Mouse (Mus musculus): ENCODE data around the gene 6030452D12Rik.

6030452D12Rik gene

DNA sequence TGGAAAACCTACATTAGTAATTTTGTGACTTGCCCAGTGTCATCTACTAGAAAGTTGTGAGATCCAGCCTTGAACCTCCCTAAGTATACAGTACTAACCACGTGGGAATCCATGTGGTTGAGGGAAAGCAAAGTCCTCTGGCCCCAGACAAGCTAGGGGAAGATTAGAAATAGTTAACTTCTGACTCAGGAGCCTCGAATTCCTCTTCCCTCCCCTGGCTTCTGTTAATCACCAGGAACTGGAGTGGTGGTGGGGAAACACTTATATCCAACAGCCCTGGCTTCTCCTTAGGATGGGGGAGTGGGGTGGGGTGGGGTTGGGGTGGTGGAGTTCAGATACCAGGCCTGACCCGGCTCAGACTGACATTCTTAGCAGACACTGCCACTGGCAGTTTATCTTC is 18.4 kb downstream of the 6030452D12Rik start:
- no peak for DNase-seq

DNA sequence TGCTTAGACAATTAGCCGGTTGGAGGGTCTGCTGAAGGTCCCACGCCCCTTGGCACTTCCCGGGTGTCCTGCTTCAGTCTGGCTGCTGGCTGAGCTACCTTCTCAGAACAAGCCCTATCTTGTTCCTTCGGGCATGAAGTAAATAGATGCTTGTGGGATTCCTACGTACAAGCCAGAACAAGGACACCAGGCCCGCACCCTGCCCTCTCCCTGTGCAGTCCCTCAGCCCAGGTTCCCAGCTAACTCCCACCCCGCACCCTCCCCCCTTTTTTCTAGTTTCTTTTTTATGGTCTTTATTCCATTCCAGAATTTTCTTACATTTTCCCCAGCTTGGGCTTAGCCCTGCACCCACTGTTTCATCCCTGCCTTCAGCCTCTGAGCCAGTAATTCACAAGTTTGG is 20.3 kb downstream of the 6030452D12Rik start:
- DNase-seq = no peak

DNA sequence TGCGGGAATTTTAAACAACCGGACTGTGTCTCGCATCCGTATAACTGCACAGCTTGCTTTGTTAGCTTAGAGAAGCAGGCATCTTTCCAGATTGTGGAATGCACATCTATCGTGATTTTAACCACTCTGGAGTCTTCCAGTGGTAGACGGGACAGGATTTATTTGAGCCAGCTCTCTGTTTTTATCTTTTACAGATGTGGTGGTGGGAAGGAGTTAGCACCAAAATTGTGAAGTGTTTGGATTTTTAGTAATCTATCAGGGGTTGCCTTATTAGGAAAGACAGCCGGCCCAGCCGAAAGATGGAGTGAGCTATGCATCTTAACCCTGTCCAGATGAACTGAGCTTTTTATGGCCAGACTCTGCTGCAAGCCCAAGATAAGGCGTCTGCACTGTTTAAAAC is 21.5 kb downstream of the 6030452D12Rik start:
- no peak for DNase-seq

DNA sequence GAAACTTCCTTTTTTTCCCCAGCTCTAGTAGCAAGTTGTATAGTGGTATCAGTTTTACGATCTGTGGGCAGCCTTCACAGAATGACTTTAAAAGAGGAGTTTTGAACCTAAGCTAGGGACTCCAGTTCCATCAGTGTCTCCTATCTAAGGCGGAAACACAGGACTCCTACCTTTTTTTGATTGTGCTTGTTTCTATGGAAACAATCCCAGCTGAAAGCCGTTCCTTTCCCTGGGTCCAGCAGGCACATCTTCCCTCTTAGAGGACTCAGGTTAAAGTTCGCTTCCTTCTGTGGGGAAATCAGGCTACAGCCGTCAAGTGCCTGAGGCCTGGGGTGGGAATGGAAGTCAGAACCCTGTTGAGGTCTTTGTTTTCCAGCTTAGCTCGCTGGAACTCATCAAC is 26.4 kb downstream of the 6030452D12Rik start:
- DNase-seq = no peak

DNA sequence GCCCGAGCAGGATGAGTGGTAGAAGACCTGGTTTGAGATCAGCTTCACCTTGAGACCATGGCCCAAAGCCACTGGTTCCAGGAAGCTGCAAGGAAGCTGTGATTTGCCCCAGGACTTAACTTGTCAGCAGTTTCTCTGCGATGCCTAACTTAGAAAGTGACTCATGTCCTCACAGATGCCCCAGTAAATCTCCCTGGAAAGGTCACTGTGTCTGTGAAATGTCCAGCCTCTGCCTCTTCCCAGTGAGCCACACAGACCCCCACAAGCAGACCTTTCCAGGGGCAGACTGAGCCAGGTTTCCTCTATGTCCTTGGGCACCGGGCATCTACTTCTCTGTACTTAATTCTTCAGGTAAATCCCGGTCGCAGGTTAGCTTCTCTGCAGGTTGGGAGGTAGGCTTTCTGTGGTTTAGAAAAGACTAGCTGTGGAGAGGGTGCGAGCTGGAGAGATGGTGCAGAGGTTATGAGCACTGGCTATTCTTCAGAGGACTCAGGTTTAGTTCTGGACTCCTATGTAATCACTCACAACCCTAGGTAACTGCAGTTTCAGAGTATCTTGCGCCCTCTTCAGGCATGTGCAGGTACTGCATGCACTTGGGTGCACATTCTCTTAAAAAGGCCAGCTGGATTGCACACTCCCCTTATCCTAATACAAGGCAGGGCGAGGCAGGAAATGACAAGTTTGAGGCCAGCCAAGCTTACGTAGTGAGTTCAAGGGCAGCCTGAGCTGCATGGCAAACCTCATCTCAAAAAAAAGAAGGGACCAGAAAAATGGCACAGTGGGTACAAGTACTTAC is 27.1 kb downstream of the 6030452D12Rik start:
- DNase-seq = no peak

DNA sequence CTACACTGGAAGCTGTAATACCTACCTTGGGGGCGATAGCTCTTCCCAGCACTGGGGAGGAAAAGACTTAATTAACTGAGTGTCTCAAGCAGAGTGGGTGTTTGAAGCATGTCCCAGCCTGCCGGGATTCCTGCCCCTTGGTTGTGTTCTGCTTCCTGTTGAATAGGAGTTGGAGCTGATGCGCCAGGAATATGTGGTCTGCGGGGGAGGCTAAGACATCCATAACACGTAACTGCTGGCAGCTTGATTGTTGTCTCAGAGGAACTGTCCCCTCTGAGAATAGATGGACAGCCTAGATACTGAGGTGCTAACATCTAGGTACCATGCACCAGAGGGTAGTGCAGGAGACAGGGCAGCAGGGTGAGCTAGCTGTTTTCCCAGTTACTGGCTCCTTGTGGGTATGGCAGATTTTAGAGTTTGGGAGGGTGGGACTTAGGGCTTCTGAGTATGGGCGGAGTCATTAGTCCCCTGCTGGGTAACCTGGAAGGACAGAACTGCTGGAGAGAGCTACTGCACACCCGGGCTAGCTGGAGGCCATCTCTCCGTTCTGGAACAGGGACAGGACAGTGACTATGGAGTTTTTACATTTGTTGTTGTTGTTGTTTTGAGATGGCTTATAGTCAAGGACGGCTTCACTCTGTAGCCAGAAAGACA is 28.4 kb downstream of the 6030452D12Rik start:
- DNase-seq = no peak

DNA sequence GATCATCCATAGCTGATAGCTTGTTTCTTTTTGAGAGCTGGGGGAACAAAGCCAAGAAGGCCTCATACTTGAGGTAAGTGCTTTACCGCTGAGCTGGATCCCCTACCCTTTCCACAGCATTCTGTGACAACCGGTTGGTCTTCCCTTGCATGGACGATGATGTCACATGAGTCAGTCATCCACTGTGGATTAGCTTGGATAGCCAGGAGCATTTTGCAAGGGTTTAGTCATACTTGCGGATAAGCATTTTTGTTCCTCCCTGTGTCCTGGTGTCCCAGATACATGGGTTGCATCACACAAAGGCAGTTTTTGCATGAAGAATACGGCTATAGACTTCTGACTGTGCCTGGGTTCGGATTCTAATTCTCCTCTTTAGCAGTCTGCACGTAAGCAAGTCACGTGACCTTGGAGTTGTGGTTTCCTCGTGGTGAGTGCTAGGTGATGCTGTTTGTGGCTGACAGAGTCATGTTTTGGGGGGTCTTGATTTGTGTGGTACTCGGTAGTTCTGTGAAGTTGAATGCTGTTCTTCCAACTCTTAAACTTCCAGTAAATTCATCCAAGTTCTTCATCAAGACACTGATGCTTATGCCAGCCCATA is 29.7 kb downstream of the 6030452D12Rik start:
- no peak for DNase-seq

DNA sequence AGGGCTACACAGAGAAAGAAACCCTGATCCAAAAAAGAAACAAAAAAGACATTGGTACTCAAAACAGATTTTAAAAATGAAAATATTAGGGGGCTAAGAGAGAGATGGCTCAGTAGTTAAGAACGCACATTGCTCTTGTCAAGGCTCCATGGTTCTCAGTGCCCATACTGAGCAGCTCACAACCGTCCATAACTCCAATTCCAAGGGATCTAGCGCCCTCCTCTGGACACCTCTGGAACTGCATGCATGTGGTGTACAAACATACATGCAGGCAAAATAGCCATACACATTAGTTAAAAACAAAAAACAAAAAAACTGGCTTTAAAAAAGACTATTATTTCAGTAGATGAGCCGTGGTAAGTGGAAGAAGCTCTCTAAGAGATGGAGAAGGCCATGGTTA is 30.2 kb downstream of the 6030452D12Rik start:
- DNase-seq = no peak

DNA sequence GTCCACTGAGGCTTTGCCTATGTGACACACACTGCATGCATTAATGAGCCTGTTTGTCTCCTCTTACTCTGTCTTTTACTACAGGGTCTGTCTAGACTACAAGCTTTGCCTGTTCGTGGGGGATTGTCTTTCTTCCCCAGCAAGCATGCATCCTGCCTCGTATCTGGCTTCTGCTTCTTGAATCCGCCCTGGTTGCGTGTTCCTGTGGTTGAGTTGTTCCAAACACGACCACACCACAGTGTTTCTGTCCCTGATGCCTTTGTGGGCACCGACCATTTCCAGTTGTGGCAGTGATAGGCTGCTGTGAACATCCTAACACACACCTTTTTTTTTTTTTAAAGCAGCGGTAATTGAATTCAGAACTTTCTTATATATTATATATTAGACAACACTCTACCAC is 33.4 kb downstream of the 6030452D12Rik start:
- DNase-seq = no peak

DNA sequence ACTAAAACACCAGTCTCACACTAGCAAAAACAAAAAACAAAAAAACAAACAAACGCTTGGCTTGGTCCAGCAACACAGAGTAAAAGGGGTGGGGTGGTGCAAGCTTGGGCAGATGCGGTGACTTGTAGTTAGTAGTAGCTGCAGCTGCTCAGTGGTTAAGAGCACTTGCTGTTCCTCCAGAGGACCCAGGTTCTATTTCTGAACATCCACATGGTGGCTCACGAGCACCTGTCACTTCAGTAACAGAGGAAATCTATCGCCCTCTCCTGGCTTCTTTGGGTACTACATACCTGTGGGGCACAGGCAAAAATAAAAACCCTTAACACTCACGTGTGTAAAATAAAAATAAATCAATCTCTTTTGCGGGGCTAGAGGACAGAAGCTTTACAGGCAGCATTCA is 34.1 kb downstream of the 6030452D12Rik start:
- peak; percentile 20 to 45 for DNase-seq

DNA sequence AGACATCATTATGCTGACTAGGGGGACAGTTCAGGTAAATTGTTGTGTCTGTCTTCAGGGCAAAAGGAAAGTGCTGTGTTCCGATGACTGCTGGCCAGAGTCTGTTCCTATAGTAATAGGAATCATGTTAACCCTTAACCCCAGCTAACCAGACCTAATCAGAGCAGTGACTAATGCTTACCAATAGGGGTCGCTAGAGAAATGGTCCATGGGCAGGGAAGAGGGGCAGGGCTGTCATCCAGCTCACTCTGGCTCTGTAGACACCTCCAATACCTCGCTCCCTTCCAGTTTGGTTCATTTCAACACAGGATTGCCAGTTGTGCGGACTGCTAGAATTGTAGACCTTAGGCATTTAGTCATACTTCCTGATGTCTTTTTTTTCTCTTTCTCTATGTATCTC is 35.1 kb downstream of the 6030452D12Rik start:
- no peak for DNase-seq

DNA sequence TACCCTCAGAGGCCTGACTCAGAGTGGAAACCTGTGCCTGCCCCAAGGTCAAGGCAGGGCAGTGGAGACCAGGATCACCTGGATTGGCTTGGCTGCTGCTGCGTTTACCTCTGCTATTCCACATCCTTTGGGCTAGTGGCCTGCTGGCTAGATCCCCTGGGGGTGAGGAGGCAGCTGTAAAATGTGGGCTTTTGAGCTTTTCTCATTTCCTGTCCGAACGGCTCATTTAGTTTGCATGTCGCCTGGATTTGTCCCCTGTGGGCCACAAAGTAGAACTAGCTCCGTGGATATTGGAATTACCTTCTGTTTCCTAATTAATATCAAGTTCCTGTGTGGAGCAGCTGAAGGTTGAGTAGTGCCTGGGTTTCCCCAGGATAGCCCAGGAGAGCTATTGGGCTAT is 38.9 kb downstream of the 6030452D12Rik start:
- DNase-seq = no peak

DNA sequence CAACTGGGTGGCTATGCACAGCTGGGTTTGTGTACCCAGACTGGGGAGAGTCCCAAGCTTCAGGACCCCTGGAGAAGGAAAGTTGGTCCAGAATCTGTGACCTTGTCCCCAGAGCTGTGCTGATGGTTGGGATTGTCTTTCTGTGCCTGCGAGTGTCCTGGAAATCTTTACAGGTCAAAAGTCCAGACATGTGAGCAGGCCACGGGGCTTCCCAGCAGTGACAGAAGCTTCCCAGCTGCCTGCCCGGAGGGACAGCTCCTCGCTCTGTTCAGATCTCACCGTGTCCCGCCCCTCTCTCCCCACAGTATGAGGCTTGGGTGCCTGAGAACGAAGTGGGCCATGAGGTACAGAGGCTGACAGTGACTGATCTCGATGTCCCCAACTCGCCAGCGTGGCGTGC is 40.7 kb downstream of the 6030452D12Rik start:
- DNase-seq = no peak

DNA sequence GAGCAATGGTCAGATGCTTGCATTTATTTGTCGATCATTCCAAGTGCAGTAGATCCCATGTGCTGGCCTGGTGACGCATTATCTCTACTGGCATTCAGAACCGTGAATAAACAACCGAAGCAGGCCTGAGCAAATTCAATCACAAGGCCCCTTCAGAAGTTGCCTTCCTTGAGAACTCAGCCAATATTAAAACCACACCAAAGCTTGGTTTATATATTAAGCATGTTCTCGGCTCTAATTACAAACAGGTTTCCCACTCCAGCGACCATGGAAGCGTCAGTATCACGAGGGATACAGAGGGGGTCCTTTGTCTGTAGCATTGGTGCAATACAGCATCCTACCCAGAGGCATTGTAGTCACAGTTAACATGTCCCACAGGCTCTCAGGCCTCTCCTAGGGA is 42.7 kb downstream of the 6030452D12Rik start:
- no peak for DNase-seq

DNA sequence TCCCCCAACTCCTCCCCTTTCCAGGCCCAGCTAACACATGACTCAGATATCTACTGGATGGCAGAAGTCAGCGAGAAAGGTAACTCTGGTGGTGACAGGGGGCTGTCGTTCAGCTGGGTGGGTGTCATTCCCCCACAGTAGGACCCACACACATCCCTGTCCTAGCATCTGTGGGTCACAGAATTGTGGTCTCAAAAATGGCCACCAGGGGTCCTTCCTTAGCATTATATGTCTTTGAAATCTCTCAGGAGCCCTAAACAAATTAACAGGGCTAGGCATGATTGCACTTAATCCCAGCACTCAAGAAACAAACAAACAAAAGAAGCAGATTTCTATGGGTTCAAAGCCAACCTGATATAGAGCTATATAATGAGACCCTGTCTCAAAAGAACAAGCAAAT is 44.8 kb downstream of the 6030452D12Rik start:
- no peak for DNase-seq

DNA sequence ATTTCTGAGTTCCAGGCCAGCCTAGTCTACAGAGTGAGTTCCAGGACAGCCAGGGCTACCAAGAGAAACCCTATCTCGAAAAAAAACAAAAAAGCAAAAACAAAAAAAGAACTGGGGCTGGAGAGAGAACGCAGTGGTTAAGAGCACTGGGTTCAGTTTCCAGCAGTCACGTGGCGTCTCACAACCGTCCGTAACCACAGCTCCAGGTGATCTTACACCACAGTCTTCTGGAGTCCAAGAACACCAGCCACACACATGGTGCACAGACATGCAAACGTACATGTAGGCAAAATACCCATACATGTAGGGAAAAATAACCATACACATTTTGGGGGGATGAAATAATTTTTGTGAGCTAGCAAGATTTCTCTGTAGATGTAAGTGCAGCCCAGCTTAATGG is 46.4 kb downstream of the 6030452D12Rik start:
- peak in 1 of 2 experiments; percentile 19 for DNase-seq

DNA sequence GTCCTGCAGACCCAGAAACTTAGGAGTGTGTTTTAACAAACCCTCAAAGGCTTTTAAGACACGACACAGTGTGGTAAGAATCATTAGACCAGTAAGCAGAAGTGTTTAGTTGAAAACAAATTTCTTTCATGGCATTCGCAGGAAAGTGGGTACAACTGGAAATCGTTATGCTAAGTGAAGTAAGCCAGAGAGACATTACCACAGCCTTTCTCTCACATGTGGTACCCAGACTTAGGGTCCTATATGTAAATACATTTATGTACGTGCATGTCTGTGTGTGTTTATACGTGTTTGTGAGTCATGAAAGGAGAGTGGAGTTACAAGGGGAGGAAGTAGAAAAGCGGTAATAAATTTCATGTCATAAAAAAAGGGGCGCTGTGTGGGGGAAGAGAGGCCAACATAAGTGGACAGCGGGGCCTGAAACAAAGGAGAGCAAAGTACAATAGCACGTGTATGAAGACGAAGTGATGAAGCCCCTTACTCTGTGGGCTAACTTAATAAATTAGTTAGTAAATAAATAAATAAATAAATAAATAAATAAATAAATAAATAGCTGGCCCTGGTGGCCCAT is 48.1 kb downstream of the 6030452D12Rik start:
- no peak for DNase-seq

DNA sequence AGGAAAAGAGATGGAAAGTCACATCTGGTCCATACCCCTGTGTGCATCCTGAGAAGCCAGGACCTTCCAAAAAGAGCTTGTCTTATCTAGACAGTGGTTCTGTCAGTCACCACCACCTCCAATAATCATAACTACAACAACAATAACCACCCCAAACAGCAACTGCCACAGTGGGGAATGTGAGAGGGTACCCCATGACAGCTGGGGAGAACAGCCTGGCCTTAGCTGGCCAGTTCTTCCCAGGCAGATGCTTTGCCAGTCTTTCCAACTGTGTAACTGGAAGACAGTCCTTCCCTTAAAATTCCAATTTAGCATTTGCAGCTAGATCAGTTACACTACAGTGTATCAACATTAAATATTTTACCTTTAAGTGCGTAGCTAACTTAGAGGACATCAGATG is 50.6 kb downstream of the 6030452D12Rik start:
- DNase-seq = no peak

DNA sequence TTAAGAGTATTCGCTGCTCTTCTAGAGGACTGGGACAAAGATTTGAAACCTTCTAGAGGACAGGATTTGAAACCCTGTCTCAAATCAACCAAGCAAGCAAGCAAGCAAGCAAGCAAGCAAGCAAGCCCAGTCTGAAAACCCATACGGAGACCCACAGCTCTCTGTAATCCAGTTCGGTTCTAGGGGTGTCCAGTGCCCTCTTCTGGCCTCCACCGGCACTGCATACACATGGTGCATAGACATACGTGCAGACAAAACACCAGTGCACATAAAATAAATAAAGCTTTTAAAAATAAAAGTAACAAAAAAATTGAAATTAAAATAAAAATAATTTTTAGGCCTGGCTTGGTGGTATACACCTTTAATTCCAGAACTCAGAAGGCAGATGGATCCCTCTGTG is 53.7 kb downstream of the 6030452D12Rik start:
- DNase-seq = no peak

DNA sequence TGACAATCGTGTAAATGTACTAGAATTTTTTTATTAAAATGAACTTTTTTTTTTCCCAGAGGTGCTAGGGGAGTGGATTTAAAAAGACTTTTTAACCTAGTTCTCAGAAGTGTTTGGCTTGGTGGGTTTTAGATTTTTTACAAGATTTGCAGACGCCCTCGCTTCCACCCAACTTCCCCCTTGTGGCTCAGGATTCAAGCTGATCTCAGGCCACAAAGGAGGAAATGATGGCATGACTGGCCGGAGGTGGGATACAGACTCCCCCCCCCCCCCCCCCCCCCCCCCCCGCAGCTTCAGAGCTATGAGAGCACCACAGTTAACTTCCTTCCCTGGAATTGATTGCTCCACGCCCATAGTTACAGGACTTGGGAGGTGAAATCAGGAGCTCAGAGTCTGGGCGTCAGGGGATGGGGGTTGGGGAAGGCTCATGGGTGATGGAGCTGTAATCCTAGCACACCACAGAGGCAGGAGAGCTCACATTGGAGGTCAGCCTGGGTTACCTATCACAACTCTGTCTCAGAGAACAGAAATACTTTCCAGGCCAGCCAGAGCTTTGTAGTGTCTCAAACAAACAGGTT is 55.8 kb downstream of the 6030452D12Rik start:
- no peak for DNase-seq

Measured in thymus, adult 18-20 months (tissue).